In genomic region chr17:35121871-35122303, GRCm38 (mm10) we compare ENCODE assay signal across 8 mouse cellular contexts. TPM values are rescaled to one million over a fixed set of nuclear protein-coding genes. Genes with fewer than 3 reads are reported as not detected.
A peak's percentile ranks its signal among the peaks of the same experiment; 100 is the strongest.
DNase-seq lines count a peak whose midpoint lies in the region; ATAC-seq and TF ChIP-seq lines count a peak whose summit lies in the region.

Gene Csnk2b (minus strand): TSS chr17:35122053.

- no peak; the same call in 1 of the 2 replicates for TF ChIP-seq POLR2A in cerebellum, adult 2 months (IDR thresholded peaks at IDR 0.05; ENCODE audit: borderline replicate concordance, insufficient read depth, low read length)

- WGBS in cerebellum, adult 2 months: under 1% methylated on average over 19 of the region's 19 CpGs

- peak; percentile 76 for DNase-seq in R1 (ENCODE audit: low read depth, low spot score)
- DNase-seq in cerebellum, adult 2 months: peak; percentile 76 to 82
- DNase-seq in frontal cortex, adult 2 months (ENCODE audit: extremely low spot score in 1 of 2, low spot score in 1 of 2): peak; percentile 69 to 82
- DNase-seq in layer of hippocampus, adult 2 months (ENCODE audit: low spot score in 2 of 2): peak; percentile 72 to 73
- DNase-seq in lung, adult 18-20 months: peak; percentile 19 to 23
- no peak for DNase-seq in ovary, postnatal 14 days (ENCODE audit: low spot score)

- peak within 1 kb of the TSS; percentile 74 for H3K27ac ChIP-seq in cerebellum, adult 2 months (ENCODE audit: insufficient read depth, low read length)
- peak within 1 kb of the TSS; percentile 91 for H3K27ac ChIP-seq in layer of hippocampus, adult 2 months

- no peaks in the 10 kb centered on the region for H3K27me3 ChIP-seq in cerebellum, adult 2 months (ENCODE audit: control insufficient read depth, insufficient read depth, low read length)

- peak; percentile 54; the same call in 1 of the 2 replicates for TF ChIP-seq CTCF in cerebellum, adult 2 months (IDR thresholded peaks at IDR 0.05; ENCODE audit: borderline replicate concordance, insufficient read depth, low read depth, low read length)
- peak; percentile 72 for TF ChIP-seq CTCF in layer of hippocampus, adult 2 months (conservative IDR thresholded peaks at IDR 0.05)

- peak within 1 kb of the TSS; percentile 90 for H3K4me3 ChIP-seq in cerebellum, adult 2 months (replicated peaks; ENCODE audit: insufficient read depth, low read depth, low read length)
- H3K4me3 ChIP-seq in layer of hippocampus, adult 2 months: peak within 1 kb of the TSS; percentile 92

- ATAC-seq in hematopoietic stem cell, adult 5-6 weeks (replicated peaks in 1 of 2; ENCODE audit: insufficient read depth in 1 of 2, low FRiP score in 2 of 2, low TSS enrichment in 1 of 2, low read depth in 1 of 2, poor library complexity in 2 of 2, severe bottlenecking in 2 of 2): peak in 1 of 2 experiments; percentile 11; a peak in 1 of 4 replicates
- ATAC-seq in neutrophil, adult 5-6 weeks (ENCODE audit: extremely low read depth, insufficient number of reproducible peaks, low FRiP score, poor library complexity, severe bottlenecking): no peak

- H3K4me1 ChIP-seq in cerebellum, adult 2 months (ENCODE audit: control insufficient read depth, insufficient read depth, low read length): peaks cover 6% of the 10 kb centered on the region; the same call in 1 of the 2 replicates

RNA-seq across cellular contexts. Expression of gene Csnk2b, which starts in this region (rescaled TPM):
- 231 TPM in 2 replicates for polyA plus RNA-seq in cerebellum, adult 2 months (2012; rRNA removed)
- 173 and 179 TPM in 2 replicates for polyA plus RNA-seq in frontal cortex, adult 2 months (2012; rRNA removed)
- total RNA-seq in hematopoietic stem cell, adult 5-6 weeks (2017): 250 and 330 TPM in 2 replicates
- 100 to 1,000 TPM; 170 to 178 TPM for total RNA-seq in layer of hippocampus, adult 2 months (2021)
- total RNA-seq in neutrophil, adult 5-6 weeks (2017): 214 and 240 TPM in 2 replicates
